Mouse (Mus musculus) thymus, adult 2 months (tissue): ENCODE results near the gene Rab43. TPM values are rescaled to one million over a fixed set of nuclear protein-coding genes. Genes with fewer than 3 reads are reported as not detected.

Source experiments
- DNase-seq: peaks from one replicate; pipeline ENCODE4 v3.0.0; 2021
- H3K27ac ChIP-seq: fragments of 200-500 bp; 2 replicates; pipeline ENCODE4 v1.5.1; 2012; ENCODE audit warnings: low read length, control low read depth; ENCODE audit not compliant: control insufficient read depth, insufficient read depth
- H3K27me3 ChIP-seq: fragments of 200-500 bp; 2 replicates; pipeline ENCODE4 v1.6.1; 2012; ENCODE audit warnings: mild to moderate bottlenecking, low read length, moderate library complexity, mixed read lengths; ENCODE audit not compliant: control insufficient read depth, insufficient read depth
- H3K36me3 ChIP-seq: fragments of 200-500 bp; 2 replicates; pipeline ENCODE4 v1.6.1; 2012; ENCODE audit warnings: mild to moderate bottlenecking, low read length, moderate library complexity; ENCODE audit not compliant: control insufficient read depth, insufficient read depth
- H3K4me1 ChIP-seq: fragments of 200-500 bp; replicated peaks from 2 replicates; pipeline ENCODE4 v1.6.1; 2012; ENCODE audit warnings: low read length; ENCODE audit not compliant: control insufficient read depth, insufficient read depth
- H3K4me3 ChIP-seq: fragments of 200-500 bp; 2 replicates; pipeline ENCODE4 v1.5.1; 2012; ENCODE audit warnings: mild to moderate bottlenecking, low read length, control low read depth, moderate library complexity; ENCODE audit not compliant: control insufficient read depth, insufficient read depth
- CTCF ChIP-seq: fragments of 200-500 bp; IDR thresholded peaks from 2 replicates; pipeline ENCODE4 v1.5.1; 2012; ENCODE audit warnings: mild to moderate bottlenecking, control low read depth, low read length, moderate library complexity, borderline replicate concordance; ENCODE audit not compliant: control insufficient read depth, poor library complexity, insufficient read depth; ENCODE audit errors: extremely low read depth
- POLR2A ChIP-seq: fragments of 200-500 bp; IDR thresholded peaks from 2 replicates; pipeline ENCODE4 v1.6.1; 2012; ENCODE audit warnings: mild to moderate bottlenecking, low read length, control low read depth, moderate library complexity; ENCODE audit not compliant: control insufficient read depth, poor library complexity, insufficient read depth; ENCODE audit errors: extremely low read depth
- WGBS: fragments of 180-500 bp; shearing (Covaris S2); methylation state at CpG from one replicate; pipeline ENCODE4 v1.1.7; 2018; 5-methylcytosine and 5-hydroxymethylcytosine counted together
- polyA plus RNA-seq: library from polyadenylated mRNA; depleted of rRNA; stranded (reverse); fragments of >200 nt; gene quantifications from 2 replicates; pipeline ENCODE4 v1.2.3, GENCODE M21; 2012

Rab43 gene
- polyA plus RNA-seq, 1 experiment, result 56.0 TPM

- WGBS, result 44% methylated on average over 5 of the region's 5 CpGs
- Histone ChIP-seq H3K4me1 (no peaks in the 10 kb centered on the region), H3K27me3 (no peaks in the 10 kb centered on the region), H3K36me3 (no peaks in the 10 kb centered on the region), H3K27ac (no peak overlapping the region), H3K4me3 (no peak overlapping the region)
- TF ChIP-seq POLR2A (no peak), CTCF (no peak)
- no peak for DNase-seq
These were observed 22.9 kb downstream of the Rab43 start for GRCm38 (mm10) chr6:87788896-87789587.

GRCm38 (mm10) chr6:87788266-87788895 is 23.6 kb downstream of the Rab43 start:
- H3K4me3 ChIP-seq, result no peak overlapping the region
- no peak overlapping the region for H3K27ac ChIP-seq
- no peaks in the 10 kb centered on the region for H3K36me3 ChIP-seq
- WGBS, result 92% methylated on average over 9 of the region's 9 CpGs
- no peaks in the 10 kb centered on the region for H3K27me3 ChIP-seq
- DNase-seq, result no peak
- H3K4me1 ChIP-seq, result no peaks in the 10 kb centered on the region
- TF ChIP-seq POLR2A (no peak), CTCF (no peak)

GRCm38 (mm10) chr6:87787108-87787890 is 24.7 kb downstream of the Rab43 start:
- no peak for TF ChIP-seq POLR2A
- no peak for TF ChIP-seq CTCF
- Histone ChIP-seq H3K36me3 (no peaks in the 10 kb centered on the region), H3K4me3 (no peak overlapping the region), H3K4me1 (no peaks in the 10 kb centered on the region), H3K27ac (no peak overlapping the region), H3K27me3 (no peaks in the 10 kb centered on the region)
- DNase-seq, result no peak
- WGBS, result 91% methylated on average over 6 of the region's 6 CpGs

GRCm38 (mm10) chr6:87786621-87787020 is 25.3 kb downstream of the Rab43 start:
- Histone ChIP-seq H3K27me3 (no peaks in the 10 kb centered on the region), H3K27ac (no peak overlapping the region), H3K4me3 (no peak overlapping the region), H3K36me3 (no peaks in the 10 kb centered on the region), H3K4me1 (no peaks in the 10 kb centered on the region)
- no peak for TF ChIP-seq CTCF
- whole genome bisulfite sequencing, result 91% methylated on average over 5 of the region's 5 CpGs
- DNase-seq, result no peak

- Histone ChIP-seq H3K4me1 (no peaks in the 10 kb centered on the region), H3K27me3 (no peaks in the 10 kb centered on the region), H3K27ac (no peak overlapping the region), H3K4me3 (no peak overlapping the region), H3K36me3 (no peaks in the 10 kb centered on the region)
- TF ChIP-seq POLR2A, result no peak
- TF ChIP-seq CTCF, result no peak
- WGBS, result 93% methylated on average over 8 of the region's 8 CpGs
- no peak for DNase-seq
These were observed 27.9 kb downstream of the Rab43 start for GRCm38 (mm10) chr6:87784033-87784432.

GRCm38 (mm10) chr6:87780546-87781301 is 31.2 kb downstream of the Rab43 start:
- Histone ChIP-seq H3K4me3 (no peak overlapping the region), H3K36me3 (no peaks in the 10 kb centered on the region), H3K4me1 (no peaks in the 10 kb centered on the region), H3K27ac (no peak overlapping the region), H3K27me3 (no peaks in the 10 kb centered on the region)
- no peak for DNase-seq
- TF ChIP-seq CTCF (no peak), POLR2A (no peak)
- WGBS, result 94% methylated on average over 10 of the region's 10 CpGs
